Mouse (Mus musculus) embryonic fibroblast, embryonic 13.5 days (primary cell): Measurements from ENCODE around the gene Fabp6.

ENCODE experiments used
- CTCF ChIP-seq: IDR thresholded peaks from 2 replicates; pipeline ENCODE4 v1.5.1; 2011; ENCODE audit warnings: mild to moderate bottlenecking, control low read depth, low read length, moderate library complexity, borderline replicate concordance; ENCODE audit not compliant: insufficient read depth
- POLR2A ChIP-seq: IDR thresholded peaks from 2 replicates; pipeline ENCODE4 v1.6.1; 2011; ENCODE audit warnings: low read depth, mild to moderate bottlenecking, control low read depth, low read length, moderate library complexity

- TF ChIP-seq CTCF (no peak), POLR2A (no peak)
Observed at GRCm38 (mm10) chr11:43586324-43587090, 14.8 kb downstream of the Fabp6 start, which contains the start of gene 4933415A04Rik.
